Mouse (Mus musculus): Measurements from ENCODE around the gene Gse1.

DNA sequence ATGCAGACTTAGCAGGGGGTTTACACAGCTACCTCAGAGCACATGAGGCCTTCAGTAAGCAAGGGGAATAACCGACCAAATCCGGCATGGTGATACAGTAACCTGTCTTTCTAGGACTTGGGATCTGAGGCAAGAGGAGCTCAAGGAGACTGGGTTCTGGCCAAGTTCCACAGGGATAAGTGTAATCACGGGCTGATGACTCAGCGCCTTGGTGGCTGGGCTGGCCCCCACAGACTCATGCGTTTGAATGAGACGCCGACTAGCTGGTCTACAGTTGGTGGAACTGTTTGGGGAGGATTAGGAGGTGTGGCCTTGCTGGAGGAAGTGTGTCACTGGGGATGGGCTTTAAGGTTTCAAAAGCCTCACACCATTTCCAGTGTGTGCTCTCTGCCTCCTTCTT, 110.4 kb downstream of the Gse1 start:
- TF ChIP-seq CTCF (conservative IDR thresholded peaks at IDR 0.05; ENCODE audit: low read length) (no peak), NANOG (IDR thresholded peaks at IDR 0.05; ENCODE audit: borderline replicate concordance, low read length) (no peak), POU5F1 (IDR thresholded peaks at IDR 0.05; ENCODE audit: borderline replicate concordance, low read length) (no peak)

Measured in E14TG2a.4 (cell line).